Mouse (Mus musculus) CD4-positive, CD25-positive, alpha-beta regulatory T cell, adult 4 months (primary cell): ENCODE measurements around the gene Dlg4. TPM values are rescaled to one million over a fixed set of nuclear protein-coding genes. Genes with fewer than 3 reads are reported as not detected.

Experiments
- ATAC-seq: one replicate; pipeline ENCODE4 v1.8.0; 2017
- polyA plus RNA-seq, 2 experiments: library from polyadenylated mRNA; unstranded; fragments of 100-300 nt; shearing (Covaris generic); gene quantifications; one replicate each; pipeline ENCODE4 v1.2.1; 2017

Gene Dlg4
- polyA plus RNA-seq, 2 experiments from 2014 or later, result 9.4 to 17.1 TPM

- peak; percentile 79 for ATAC-seq
Measured at GRCm38 (mm10) chr11:70020731-70021263, 4.1 kb downstream of the Dlg4 start.

DNA sequence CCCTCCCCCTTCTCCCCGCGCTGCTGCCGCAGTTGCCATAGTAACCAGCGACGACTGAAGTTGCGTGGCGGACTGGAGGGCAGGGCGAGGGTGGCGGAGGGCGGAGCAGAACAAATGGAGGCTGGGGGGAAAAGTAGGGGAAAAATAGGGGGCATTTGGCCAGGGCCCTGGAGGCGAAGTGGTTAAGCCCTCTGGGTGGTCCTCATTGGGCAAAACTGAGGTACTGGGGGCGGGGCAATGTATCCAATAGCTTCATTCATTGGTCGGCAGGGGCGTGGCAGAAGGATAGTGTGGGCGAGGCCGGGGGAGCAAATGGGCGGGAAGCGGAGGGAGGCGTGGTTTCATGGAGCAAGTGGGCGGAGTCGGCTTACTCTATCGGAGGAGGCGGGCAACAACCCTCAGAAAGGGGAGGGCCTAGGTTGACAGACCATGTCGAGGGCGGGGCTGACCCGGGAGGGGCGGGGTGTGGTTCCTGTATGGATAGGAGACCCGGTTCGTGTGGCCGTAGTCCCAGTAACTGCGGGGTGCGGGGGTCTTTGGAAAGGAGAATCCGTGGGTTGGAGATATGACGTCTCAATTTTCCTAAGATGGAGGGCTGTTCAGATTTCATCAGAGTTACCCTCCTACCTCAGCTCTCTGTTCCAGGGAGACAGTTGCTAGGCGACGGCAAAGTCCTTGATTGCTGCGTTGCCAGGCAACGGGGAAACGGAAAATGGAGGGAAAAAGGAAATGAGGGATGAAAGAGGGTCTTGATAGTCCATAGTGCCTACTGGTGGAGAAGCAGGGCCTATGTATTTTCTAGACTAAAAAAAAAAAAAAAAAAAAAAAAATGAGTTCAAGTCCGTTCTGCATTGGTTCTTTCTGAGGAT lies 4.8 kb downstream of the Dlg4 start:
- ATAC-seq, result peak; percentile 66

DNA sequence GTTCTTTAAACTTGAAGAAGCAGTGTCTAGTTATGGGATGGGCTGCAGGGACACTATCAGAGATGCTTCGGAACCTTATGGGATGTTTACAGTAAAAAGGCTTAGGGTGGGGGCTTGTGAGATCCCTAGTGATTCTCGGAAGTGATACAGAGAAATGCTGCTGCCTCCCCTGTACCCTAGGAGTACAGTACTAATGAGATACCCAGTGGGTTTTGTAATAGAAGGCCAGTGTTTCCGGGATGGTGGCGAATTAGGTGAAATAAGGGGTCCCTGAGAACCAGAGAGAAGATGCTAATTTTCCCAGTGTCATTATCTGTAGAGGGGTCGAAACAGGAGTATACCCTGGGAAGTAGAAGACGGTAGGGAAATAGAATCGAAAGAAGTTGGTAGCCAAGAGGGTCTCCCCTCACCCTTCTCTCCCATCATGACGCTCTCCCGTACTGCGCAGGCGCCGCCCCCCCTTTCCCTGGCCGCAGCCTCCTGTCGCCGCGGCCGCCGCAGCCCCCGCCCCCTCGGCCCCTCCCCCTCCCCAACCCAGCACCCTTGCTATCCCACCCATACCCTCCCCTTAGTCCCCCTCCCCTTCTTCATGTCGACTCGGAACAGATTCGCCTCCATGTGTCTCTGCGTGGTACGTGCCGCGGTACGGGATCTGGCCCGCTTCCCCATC lies 6.9 kb downstream of the Dlg4 start:
- no peak for ATAC-seq

GRCm38 (mm10) chr11:70024151-70024514 lies 7.4 kb downstream of the Dlg4 start:
- no peak for ATAC-seq

DNA sequence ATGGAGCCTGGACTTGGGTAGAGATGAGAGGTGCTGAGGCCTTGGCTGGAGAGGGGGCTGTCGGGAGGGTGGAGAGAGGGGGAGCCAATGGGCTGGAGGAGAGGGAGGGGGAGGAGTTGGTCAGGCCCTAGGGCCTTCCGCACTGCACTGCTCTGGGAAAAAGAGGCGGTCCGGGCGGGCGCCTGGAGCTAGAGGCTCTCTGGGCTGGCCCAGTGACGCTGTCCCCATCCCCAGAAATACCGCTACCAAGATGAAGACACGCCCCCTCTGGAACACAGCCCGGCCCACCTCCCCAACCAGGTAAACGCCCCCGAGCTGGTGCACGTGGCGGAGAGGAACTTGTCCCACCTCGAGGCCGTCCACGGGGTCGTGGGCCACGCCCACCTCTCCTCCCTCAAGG lies 9.9 kb downstream of the Dlg4 start:
- ATAC-seq, result no peak

- no peak for ATAC-seq
Measured at GRCm38 (mm10) chr11:70027397-70027796, 10.7 kb downstream of the Dlg4 start.

DNA sequence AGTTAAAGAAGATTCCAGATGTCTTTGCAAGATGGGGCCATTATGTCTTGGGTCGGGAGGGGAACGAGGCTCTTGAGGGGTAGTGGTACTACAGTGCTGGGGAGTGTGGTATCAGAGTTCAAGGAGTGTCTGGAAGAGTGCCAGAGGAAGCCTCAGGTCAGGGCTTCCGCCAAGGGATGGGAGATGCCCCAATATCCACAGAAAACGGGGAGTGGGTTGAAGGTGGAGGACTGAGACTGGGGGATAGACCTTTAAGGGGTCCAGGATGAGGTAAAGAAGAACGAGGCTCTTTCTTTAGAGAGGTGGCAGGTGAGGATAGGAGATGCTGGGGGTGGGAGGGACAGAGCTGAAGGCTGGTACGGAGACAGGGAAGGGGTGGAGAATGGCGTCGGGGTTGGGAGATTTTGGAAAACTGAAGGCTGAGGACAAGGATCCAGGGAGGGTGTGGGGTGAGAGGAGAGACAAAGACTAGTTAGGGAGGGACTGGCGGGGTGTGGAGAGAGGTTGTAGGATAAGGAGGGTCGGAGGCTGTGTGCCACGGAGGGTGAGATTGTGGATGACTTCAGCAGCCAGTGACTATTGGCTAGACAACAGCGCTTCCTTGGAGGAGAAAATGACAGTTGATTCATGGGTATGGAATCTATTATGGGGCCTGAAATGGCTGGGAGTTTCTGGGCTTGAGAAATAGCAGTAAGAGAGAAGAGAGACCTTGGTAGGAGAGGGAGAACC lies 11.8 kb downstream of the Dlg4 start:
- no peak for ATAC-seq

- ATAC-seq, result peak; percentile 92
Measured at GRCm38 (mm10) chr11:70029130-70029801, 12.5 kb downstream of the Dlg4 start.

DNA sequence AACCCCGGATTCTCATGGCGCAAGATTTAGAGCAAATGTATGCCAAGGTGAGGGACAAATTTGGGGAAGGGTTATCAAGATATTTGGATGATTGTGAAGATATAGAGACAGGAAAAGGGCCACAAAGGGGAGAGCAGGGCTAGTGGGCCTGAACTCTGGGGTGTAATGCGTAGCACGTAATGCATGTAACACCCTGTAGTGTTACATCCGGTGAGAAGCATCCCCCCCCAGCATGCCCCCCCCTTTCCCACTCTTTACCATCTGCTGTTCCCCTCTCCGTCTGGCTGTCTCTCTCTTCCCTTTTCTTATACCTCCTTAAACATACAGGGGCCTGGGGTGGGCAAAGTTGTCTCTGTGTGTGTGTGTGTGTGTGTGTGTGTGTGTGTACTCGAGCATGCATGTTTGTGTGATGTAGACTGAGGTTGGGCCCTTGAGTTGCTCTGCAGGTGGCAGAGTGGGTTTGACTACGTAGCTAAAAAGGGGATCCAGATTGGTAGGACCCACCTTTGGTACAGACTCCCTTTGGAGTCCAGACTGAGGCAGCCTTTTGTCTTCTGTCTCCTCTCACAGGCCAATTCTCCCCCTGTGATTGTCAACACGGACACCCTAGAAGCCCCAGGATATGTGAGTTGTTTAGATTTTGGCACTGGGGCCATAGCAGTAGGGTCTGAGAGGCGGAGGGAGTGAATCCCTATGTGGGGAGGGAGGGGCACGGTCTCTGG lies 13.2 kb downstream of the Dlg4 start:
- peak; percentile 36 for ATAC-seq

DNA sequence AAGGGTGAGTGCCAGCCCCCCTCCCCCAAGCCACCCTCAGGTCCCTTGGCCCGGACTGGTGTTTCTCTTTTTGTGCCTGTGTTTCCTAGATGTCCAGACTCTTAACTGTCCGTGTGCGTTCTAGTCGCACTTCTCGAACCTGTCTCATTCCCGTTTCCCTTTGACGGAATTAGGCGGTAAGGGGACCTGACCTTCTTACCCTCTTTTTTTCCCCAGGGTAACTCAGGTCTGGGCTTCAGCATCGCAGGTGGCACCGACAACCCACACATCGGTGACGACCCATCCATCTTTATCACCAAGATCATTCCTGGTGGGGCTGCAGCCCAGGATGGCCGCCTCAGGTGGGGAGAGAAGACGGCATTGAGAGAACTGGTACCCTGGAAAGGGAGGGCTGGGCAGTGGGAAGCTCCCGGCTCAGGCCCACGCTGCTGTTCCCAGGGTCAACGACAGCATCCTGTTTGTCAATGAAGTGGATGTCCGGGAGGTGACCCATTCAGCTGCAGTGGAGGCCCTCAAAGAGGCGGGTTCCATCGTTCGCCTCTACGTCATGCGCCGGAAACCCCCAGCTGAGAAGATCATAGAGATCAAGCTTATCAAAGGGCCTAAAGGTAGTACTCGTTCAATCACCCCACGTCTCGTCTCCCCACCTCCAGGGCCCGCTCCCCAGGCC lies 14.0 kb downstream of the Dlg4 start:
- no peak for ATAC-seq

DNA sequence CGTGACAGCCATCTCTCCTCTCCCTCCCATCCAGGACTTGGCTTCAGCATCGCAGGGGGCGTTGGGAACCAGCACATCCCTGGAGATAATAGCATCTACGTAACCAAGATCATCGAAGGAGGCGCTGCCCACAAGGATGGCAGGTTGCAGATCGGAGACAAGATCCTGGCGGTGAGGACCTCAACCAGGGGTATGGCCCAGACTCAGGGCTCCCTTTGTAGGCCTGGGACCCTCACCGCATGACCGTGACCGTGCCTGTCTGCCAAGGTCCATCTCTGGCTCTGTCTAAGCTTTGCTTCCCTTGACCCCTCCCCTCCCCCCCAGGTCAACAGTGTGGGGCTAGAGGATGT lies 14.6 kb downstream of the Dlg4 start:
- no peak for ATAC-seq

DNA sequence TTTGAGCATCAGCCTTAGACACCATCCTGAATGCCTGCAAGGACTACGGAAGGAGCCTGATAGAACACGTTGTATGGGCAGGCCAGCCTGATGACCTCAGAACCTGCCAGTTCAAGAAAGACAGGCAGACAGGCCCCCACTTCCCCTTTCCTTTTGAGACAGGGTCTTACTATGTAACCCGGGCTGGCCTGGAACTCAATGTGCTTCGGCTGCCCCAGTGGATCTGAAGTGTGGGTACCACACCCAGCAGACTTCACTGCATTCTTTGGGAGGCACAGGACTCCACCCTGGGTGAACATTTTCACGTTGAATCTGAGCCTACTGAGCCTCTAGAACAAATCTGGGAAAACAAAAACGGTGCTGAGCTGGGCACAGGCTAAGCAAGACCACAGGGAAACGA lies 21.4 kb downstream of the Dlg4 start:
- ATAC-seq, result no peak

DNA sequence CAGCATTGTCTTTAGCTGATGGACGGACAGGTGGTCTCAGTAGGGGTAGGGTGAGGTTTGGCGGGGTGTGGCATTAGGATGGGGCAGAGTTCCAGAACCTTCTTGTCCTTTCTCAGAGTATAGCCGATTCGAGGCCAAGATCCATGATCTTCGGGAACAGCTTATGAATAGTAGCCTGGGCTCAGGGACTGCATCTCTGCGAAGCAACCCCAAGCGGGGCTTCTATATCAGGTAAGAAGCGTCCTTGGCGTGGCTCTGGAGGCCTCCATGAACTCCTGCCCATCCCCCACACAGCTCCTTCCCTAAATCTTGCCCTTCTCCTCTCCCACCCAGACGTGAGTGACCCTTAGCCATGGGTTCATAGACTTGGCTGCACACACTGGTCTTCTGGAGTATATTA lies 22.9 kb downstream of the Dlg4 start:
- ATAC-seq, result no peak

DNA sequence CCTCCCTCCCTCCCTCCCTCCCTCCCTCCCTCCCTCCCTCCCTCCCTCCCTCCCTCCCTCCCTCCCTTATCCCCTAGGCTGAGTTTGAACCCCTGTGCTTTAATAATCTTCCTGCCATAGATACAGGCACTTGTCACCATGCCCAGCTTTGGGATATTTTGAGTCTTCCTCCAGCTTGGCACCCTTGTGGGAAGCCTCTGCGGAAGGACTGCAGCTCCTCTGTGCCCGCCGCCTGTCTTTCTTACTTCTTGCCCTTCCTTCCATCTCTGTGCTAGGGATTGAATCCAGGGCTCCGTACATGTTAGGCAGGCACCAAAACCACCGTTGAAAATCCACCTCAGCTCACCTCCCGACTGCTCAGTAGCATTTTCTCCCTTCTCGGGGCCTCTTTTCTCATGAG lies 23.4 kb downstream of the Dlg4 start:
- no peak for ATAC-seq

GRCm38 (mm10) chr11:70042309-70043085 lies 25.8 kb downstream of the Dlg4 start:
- no peak for ATAC-seq

DNA sequence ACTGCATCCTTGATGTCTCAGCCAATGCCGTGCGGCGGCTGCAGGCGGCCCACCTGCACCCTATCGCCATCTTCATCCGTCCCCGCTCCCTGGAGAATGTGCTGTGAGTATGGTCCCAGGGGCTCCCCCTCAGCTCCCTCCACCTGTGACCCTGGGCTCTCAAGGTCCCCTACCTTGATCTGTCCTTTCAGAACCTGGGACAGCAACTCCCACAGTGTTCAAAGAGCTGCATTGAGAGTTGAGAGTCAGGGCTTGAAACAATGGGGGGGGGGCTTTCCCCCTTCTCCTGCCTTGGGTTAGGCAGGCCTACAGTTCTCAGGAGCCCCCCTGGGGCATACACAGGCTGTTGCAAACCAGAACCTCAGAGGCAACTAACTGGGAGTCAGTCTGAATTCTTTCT lies 26.9 kb downstream of the Dlg4 start:
- no peak for ATAC-seq

- no peak for ATAC-seq
Measured at GRCm38 (mm10) chr11:70045435-70045834, 28.7 kb downstream of the Dlg4 start.

- no peak for ATAC-seq
Measured at GRCm38 (mm10) chr11:70049366-70049765, 32.6 kb downstream of the Dlg4 start.

GRCm38 (mm10) chr11:70049816-70050215 lies 33.1 kb downstream of the Dlg4 start:
- ATAC-seq, result no peak

GRCm38 (mm10) chr11:70053156-70053555 lies 36.4 kb downstream of the Dlg4 start:
- no peak for ATAC-seq
